Mouse (Mus musculus) ES-Bruce4 (cell line): ENCODE data around the gene Ppp1r15b. TPM values are rescaled to one million over a fixed set of nuclear protein-coding genes. Genes with fewer than 3 reads are reported as not detected.

Source experiments
- H3K27ac ChIP-seq: 2 replicates; pipeline ENCODE4 v1.5.1; 2012; ENCODE audit warnings: low read length, inconsistent platforms; ENCODE audit not compliant: insufficient read depth
- H3K27me3 ChIP-seq: 2 replicates; pipeline ENCODE4 v1.6.1; 2012; ENCODE audit warnings: mild to moderate bottlenecking, low read length, inconsistent platforms; ENCODE audit not compliant: control insufficient read depth, poor library complexity, insufficient read depth, severe bottlenecking
- H3K36me3 ChIP-seq: 2 replicates; pipeline ENCODE4 v1.6.1; 2012; ENCODE audit warnings: inconsistent platforms, mild to moderate bottlenecking, low read length, moderate library complexity; ENCODE audit not compliant: control insufficient read depth, poor library complexity, insufficient read depth, severe bottlenecking
- H3K4me1 ChIP-seq: one replicate; pipeline ENCODE4 v1.8.1; 2011; ENCODE audit warnings: low read length; ENCODE audit not compliant: control insufficient read depth, insufficient read depth
- H3K4me3 ChIP-seq: 2 replicates; pipeline ENCODE4 v1.5.1; 2011; ENCODE audit warnings: low read depth, mild to moderate bottlenecking, low read length
- H3K9ac ChIP-seq: 2 replicates; pipeline ENCODE4 v1.6.1; 2012; ENCODE audit warnings: low read depth, mild to moderate bottlenecking, inconsistent platforms; ENCODE audit not compliant: poor library complexity, severe bottlenecking
- H3K9me3 ChIP-seq: replicated peaks from 2 replicates; pipeline ENCODE4 v1.6.1; 2012; ENCODE audit warnings: mild to moderate bottlenecking, low read length, inconsistent platforms; ENCODE audit not compliant: control insufficient read depth, poor library complexity, insufficient read depth, severe bottlenecking
- CTCF ChIP-seq: IDR thresholded peaks from one replicate; pipeline ENCODE4 v1.8.1; 2011; ENCODE audit warnings: low read depth, low read length
- EP300 ChIP-seq: IDR thresholded peaks from 2 replicates; pipeline ENCODE4 v1.6.1; 2011; ENCODE audit warnings: low read depth, low read length; ENCODE audit not compliant: insufficient read depth
- POLR2A ChIP-seq: IDR thresholded peaks from one replicate; pipeline ENCODE4 v1.8.1; 2011; ENCODE audit warnings: low read length; ENCODE audit not compliant: insufficient read depth
- polyA plus RNA-seq: library from polyadenylated mRNA; stranded (reverse); fragments of >200 nt; gene quantifications from 2 replicates; pipeline ENCODE4 v1.2.4, GENCODE M21; 2011; ENCODE audit warnings: low read depth; ENCODE audit not compliant: missing spikeins, insufficient read depth, insufficient read length

Gene Ppp1r15b
- polyA plus RNA-seq, 1 experiment = 68.9 TPM

GRCm38 (mm10) chr1:133126365-133126740 lies 4.6 kb upstream of the Ppp1r15b start:
- peak overlapping the region; percentile 22; the same call in 1 of the 2 replicates for H3K27ac ChIP-seq
- H3K4me3 ChIP-seq = no peak overlapping the region
- 0 out of 2 replicates have a peak overlapping the region, but pooled peaks have one; percentile 9 for H3K9ac ChIP-seq
- TF ChIP-seq EP300 (no peak), POLR2A (no peak), CTCF (no peak)
- H3K36me3 ChIP-seq = no peaks in the 10 kb centered on the region
- peaks cover 1% of the 10 kb centered on the region for H3K4me1 ChIP-seq
- no peaks in the 10 kb centered on the region for H3K9me3 ChIP-seq
- no peaks in the 10 kb centered on the region for H3K27me3 ChIP-seq

GRCm38 (mm10) chr1:133127328-133127727 lies 3.6 kb upstream of the Ppp1r15b start:
- Histone ChIP-seq H3K27me3 (no peaks in the 10 kb centered on the region), H3K9ac (no peak overlapping the region), H3K36me3 (no peaks in the 10 kb centered on the region), H3K27ac (no peak overlapping the region), H3K9me3 (no peaks in the 10 kb centered on the region), H3K4me3 (no peak overlapping the region), H3K4me1 (peaks cover 1% of the 10 kb centered on the region)
- TF ChIP-seq POLR2A (no peak), EP300 (no peak), CTCF (no peak)

DNA sequence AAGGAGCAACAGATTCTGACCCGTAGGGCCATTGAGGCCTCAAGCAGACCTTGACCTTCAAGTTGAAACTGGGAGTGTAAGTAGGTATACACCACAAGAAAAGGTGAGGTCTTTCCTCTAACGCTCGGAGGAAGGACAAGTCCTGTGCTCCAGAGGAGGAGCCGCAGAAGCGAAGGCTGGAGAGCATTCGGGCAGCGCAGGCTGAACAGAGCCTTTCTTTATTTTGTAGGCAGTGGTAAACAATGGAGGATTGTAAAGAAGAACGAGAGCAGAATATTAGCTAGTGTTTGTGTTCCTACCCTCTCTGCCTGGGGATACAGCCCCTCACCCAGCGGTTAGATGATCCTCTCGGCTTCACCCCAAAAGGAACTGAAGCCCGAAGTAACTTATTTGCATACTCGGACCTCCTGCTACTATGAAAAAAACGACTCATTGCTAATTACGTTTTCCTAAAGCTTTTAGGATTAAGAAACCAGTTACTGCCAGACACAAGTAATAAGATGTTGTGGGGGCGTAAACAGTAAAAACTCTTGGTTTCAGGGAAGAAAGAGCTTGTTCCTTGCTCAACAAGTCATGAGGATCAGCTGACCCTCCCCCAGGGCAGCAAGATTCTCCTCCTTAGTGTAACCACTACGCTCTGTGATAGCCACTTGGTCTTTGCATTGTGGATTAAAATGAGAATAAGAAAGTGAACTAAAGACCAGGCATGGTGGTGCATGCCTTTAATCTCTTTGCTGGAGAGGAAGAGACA lies 1.3 kb upstream of the Ppp1r15b start:
- TF ChIP-seq EP300 (peak; percentile 84), POLR2A (no peak)
- Histone ChIP-seq H3K36me3 (peaks cover 17% of the 10 kb centered on the region), H3K4me3 (peak overlapping the region; percentile 36), H3K27ac (peak overlapping the region; percentile 96), H3K27me3 (no peaks in the 10 kb centered on the region), H3K9me3 (no peaks in the 10 kb centered on the region), H3K9ac (peak overlapping the region; percentile 87), H3K4me1 (peaks cover 1% of the 10 kb centered on the region)

- TF ChIP-seq EP300 (no peak), CTCF (no peak), POLR2A (no peak)
- Histone ChIP-seq H3K27me3 (no peaks in the 10 kb centered on the region), H3K4me1 (no peaks in the 10 kb centered on the region), H3K9me3 (no peaks in the 10 kb centered on the region), H3K36me3 (peaks cover 33% of the 10 kb centered on the region), H3K9ac (peak overlapping the region; percentile 88), H3K27ac (peak overlapping the region; percentile 64), H3K4me3 (peak overlapping the region; percentile 87)
Observed at GRCm38 (mm10) chr1:133131561-133131905, 590 bp downstream of the Ppp1r15b start.

GRCm38 (mm10) chr1:133131936-133132335 lies 993 bp downstream of the Ppp1r15b start:
- Histone ChIP-seq H3K27ac (peak overlapping the region; percentile 64), H3K36me3 (peaks cover 37% of the 10 kb centered on the region), H3K4me3 (peak overlapping the region; percentile 87), H3K27me3 (no peaks in the 10 kb centered on the region), H3K4me1 (no peaks in the 10 kb centered on the region), H3K9ac (peak overlapping the region; percentile 88), H3K9me3 (no peaks in the 10 kb centered on the region)
- no peak for TF ChIP-seq EP300
- no peak for TF ChIP-seq CTCF
- no peak for TF ChIP-seq POLR2A

GRCm38 (mm10) chr1:133132388-133133326 lies 1.7 kb downstream of the Ppp1r15b start:
- no peaks in the 10 kb centered on the region for H3K4me1 ChIP-seq
- H3K27ac ChIP-seq = no peak overlapping the region

More at GRCm38 (mm10) chr1:133132388-133133326, 1.7 kb downstream of the Ppp1r15b start:
- H3K9ac ChIP-seq = peak overlapping the region; percentile 88
- peaks cover 45% of the 10 kb centered on the region for H3K36me3 ChIP-seq
- no peaks in the 10 kb centered on the region for H3K27me3 ChIP-seq
- H3K9me3 ChIP-seq = no peaks in the 10 kb centered on the region
- no peak for TF ChIP-seq POLR2A
- no peak for TF ChIP-seq CTCF
- TF ChIP-seq EP300 = no peak
- peak overlapping the region; percentile 87 for H3K4me3 ChIP-seq
